Mouse (Mus musculus) C2C12 (cell line): ENCODE data around the gene Igfbp5.

Experiments
- CTCF ChIP-seq: IDR thresholded peaks from one replicate; pipeline ENCODE4 v1.5.1; 2011; ENCODE audit not compliant: control insufficient read depth, insufficient read depth, insufficient read length
- MYOD1 ChIP-seq: IDR thresholded peaks from one replicate; pipeline ENCODE4 v1.6.1; 2011; ENCODE audit warnings: low read depth; ENCODE audit not compliant: control insufficient read depth, insufficient read length
- MYOG ChIP-seq: IDR thresholded peaks from one replicate; pipeline ENCODE4 v1.6.1; 2011; ENCODE audit not compliant: control insufficient read depth, insufficient read length; ENCODE audit errors: extremely low read depth
- USF1 ChIP-seq: IDR thresholded peaks from one replicate; pipeline ENCODE4 v1.6.1; 2011; ENCODE audit warnings: low read depth, mild to moderate bottlenecking, control low read depth, moderate library complexity

DNA sequence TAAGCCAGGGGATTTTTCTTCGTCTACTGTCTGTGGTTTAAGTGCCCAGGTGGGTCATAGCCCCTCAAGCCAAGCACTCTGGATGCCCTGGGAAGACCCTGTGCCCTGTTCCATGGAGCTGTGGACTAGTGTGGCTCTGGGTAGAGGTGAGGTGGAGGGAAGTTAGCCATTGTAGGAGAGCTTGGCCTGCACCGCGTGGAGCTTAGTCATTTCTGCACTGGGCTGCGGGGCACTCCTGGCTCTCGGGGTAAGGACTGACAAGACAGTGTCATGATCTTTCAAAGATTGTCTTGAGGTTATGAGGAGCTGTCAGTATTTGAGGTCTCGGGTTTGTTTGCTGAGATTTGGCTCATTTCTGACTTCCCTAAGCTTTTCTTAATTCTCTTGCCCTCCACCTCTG is 30.0 kb downstream of the Igfbp5 start:
- TF ChIP-seq CTCF: no peak
- TF ChIP-seq MYOG: no peak
- no peak for TF ChIP-seq USF1
- TF ChIP-seq MYOD1: no peak
